8 mouse cellular contexts compared by ENCODE assay signal in genomic region chr7:3706343-3706934, GRCm38 (mm10). TPM values are rescaled to one million over a fixed set of nuclear protein-coding genes. Genes with fewer than 3 reads are reported as not detected.
DNase-seq lines count a peak whose midpoint lies in the region; ATAC-seq and TF ChIP-seq lines count a peak whose summit lies in the region.

No protein-coding gene starts in this region.

- H3K9me3 ChIP-seq in erythroblast, embryonic 14.5 days (ENCODE audit: control insufficient read depth, low read length): no peaks in the 10 kb centered on the region
- H3K9me3 ChIP-seq in hindbrain, embryonic 14.5 days (ENCODE audit: control insufficient read depth, low read length): no peaks in the 10 kb centered on the region
- H3K9me3 ChIP-seq in midbrain, embryonic 12.5 days: no peaks in the 10 kb centered on the region

- H3K27me3 ChIP-seq in erythroblast, embryonic 14.5 days (ENCODE audit: control insufficient read depth): no peaks in the 10 kb centered on the region
- H3K27me3 ChIP-seq in hindbrain, embryonic 14.5 days (ENCODE audit: control insufficient read depth, insufficient read depth, low read length): no peaks in the 10 kb centered on the region
- no peaks in the 10 kb centered on the region for H3K27me3 ChIP-seq in midbrain, embryonic 12.5 days

- whole genome bisulfite sequencing in bone marrow, adult 2 months: 17% methylated on average over 11 of the region's 11 CpGs
- WGBS in hindbrain, embryonic 14.5 days: 55% methylated on average over 11 of the region's 11 CpGs
- WGBS in midbrain, embryonic 12.5 days: 62% methylated on average over 11 of the region's 11 CpGs

- peaks cover 37% of the 10 kb centered on the region for H3K36me3 ChIP-seq in erythroblast, embryonic 14.5 days (ENCODE audit: control insufficient read depth)
- peaks cover 40% of the 10 kb centered on the region for H3K36me3 ChIP-seq in hindbrain, embryonic 14.5 days (replicated peaks; ENCODE audit: control insufficient read depth, insufficient read depth)
- H3K36me3 ChIP-seq in midbrain, embryonic 12.5 days: peaks cover 24% of the 10 kb centered on the region

- no peak for TF ChIP-seq POLR2A in bone marrow, adult 2 months (IDR thresholded peaks at IDR 0.05; ENCODE audit: borderline replicate concordance, control insufficient read depth, low read depth, low read length)

- peak overlapping the region; percentile 78 for H3K9ac ChIP-seq in hindbrain, embryonic 14.5 days
- H3K9ac ChIP-seq in midbrain, embryonic 12.5 days (replicated peaks): peak overlapping the region; percentile 91; the same call in 1 of the 2 replicates

- DNase-seq in hindbrain, embryonic 14.5 days (ENCODE audit: low spot score): no peak
- DNase-seq in retina, postnatal 1 day: no peak
- DNase-seq in adrenal gland, postnatal 36 days: no peak
- DNase-seq in kidney, postnatal 36 days: no peak

- TF ChIP-seq CTCF in bone marrow, adult 2 months (IDR thresholded peaks at IDR 0.05; ENCODE audit: control insufficient read depth, insufficient read depth, low read length): no peak

- no peak for ATAC-seq in erythroblast, adult 5-6 weeks (replicated peaks; ENCODE audit: low FRiP score, poor library complexity, severe bottlenecking)
- ATAC-seq in hindbrain, embryonic 14.5 days (ENCODE audit: low FRiP score): no peak
- ATAC-seq in midbrain, embryonic 12.5 days (ENCODE audit: low FRiP score, low read depth): no peak

- H3K4me3 ChIP-seq in erythroblast, embryonic 14.5 days (replicated peaks): peak overlapping the region; percentile 91
- H3K4me3 ChIP-seq in bone marrow, adult 2 months (replicated peaks; ENCODE audit: control insufficient read depth, low read depth, low read length): peak overlapping the region; percentile 68
- peak overlapping the region; percentile 74 for H3K4me3 ChIP-seq in hindbrain, embryonic 14.5 days (replicated peaks; ENCODE audit: low read length)
- H3K4me3 ChIP-seq in midbrain, embryonic 12.5 days: peak overlapping the region; percentile 89

- peak overlapping the region; percentile 98 for H3K4me2 ChIP-seq in hindbrain, embryonic 14.5 days (replicated peaks)
- H3K4me2 ChIP-seq in midbrain, embryonic 12.5 days (replicated peaks): peak overlapping the region; percentile 95

- H3K4me1 ChIP-seq in erythroblast, embryonic 14.5 days (ENCODE audit: control insufficient read depth): peaks cover 29% of the 10 kb centered on the region
- peaks cover 3% of the 10 kb centered on the region; the same call in 1 of the 2 replicates for H3K4me1 ChIP-seq in bone marrow, adult 2 months (ENCODE audit: control insufficient read depth, insufficient read depth, low read length)
- peaks cover 30% of the 10 kb centered on the region for H3K4me1 ChIP-seq in hindbrain, embryonic 14.5 days (replicated peaks; ENCODE audit: control insufficient read depth, insufficient read depth, low read length)
- H3K4me1 ChIP-seq in midbrain, embryonic 12.5 days: peaks cover 22% of the 10 kb centered on the region

- H3K27ac ChIP-seq in bone marrow, adult 2 months (ENCODE audit: control insufficient read depth, insufficient read depth, low read depth, low read length, poor library complexity): peak overlapping the region; percentile 92
- H3K27ac ChIP-seq in hindbrain, embryonic 14.5 days: no peak overlapping the region
- no peak overlapping the region for H3K27ac ChIP-seq in midbrain, embryonic 12.5 days (replicated peaks)

RNA-seq across cellular contexts. Expression of gene Rps9, which starts 2.6 kb away (rescaled TPM):
- 81.2 and 118 TPM in 2 replicates for polyA plus RNA-seq in erythroblast, embryonic 14.5 days (2012)
- total RNA-seq in erythroblast, adult 5-6 weeks (2015; ENCODE audit: low replicate concordance): 418 and 419 TPM in 2 replicates
- 230 and 442 TPM in 2 replicates for total RNA-seq in erythroblast, adult 5-6 weeks (2017; ENCODE audit: low replicate concordance)
- 3,380 and 3,507 TPM in 2 replicates for polyA plus RNA-seq in bone marrow, adult 2 months (2011; ENCODE audit: insufficient read depth, insufficient read length, low replicate concordance, missing spikeins)
- polyA plus RNA-seq in hindbrain, embryonic 14.5 days (2014; fragmentation: Nextera tagmentation; extraction: Ambion mirVana): 732 and 840 TPM in 2 replicates
- 1,015 and 1,051 TPM in 2 replicates for polyA plus RNA-seq in midbrain, embryonic 12.5 days (2016; fragmentation: Nextera tagmentation; extraction: Ambion mirVana)
- total RNA-seq in adrenal gland, postnatal 36 days (2021): 1,000 to 10,000 TPM; 1,002 to 1,021 TPM

RNA-seq across cellular contexts. Expression of gene Mboat7, which starts 13.1 kb away (rescaled TPM):
- 0.58 and 0.73 TPM in 2 replicates for polyA plus RNA-seq in erythroblast, embryonic 14.5 days (2012)
- total RNA-seq in erythroblast, adult 5-6 weeks (2015; ENCODE audit: low replicate concordance): 22.8 and 27.7 TPM in 2 replicates
- 6.1 and 8.4 TPM in 2 replicates for total RNA-seq in erythroblast, adult 5-6 weeks (2017; ENCODE audit: low replicate concordance)
- polyA plus RNA-seq in bone marrow, adult 2 months (2011; ENCODE audit: insufficient read depth, insufficient read length, low replicate concordance, missing spikeins): 19.5 and 43.5 TPM in 2 replicates
- 80.4 and 93.7 TPM in 2 replicates for polyA plus RNA-seq in hindbrain, embryonic 14.5 days (2014; fragmentation: Nextera tagmentation; extraction: Ambion mirVana)
- 37.9 and 42.6 TPM in 2 replicates for polyA plus RNA-seq in midbrain, embryonic 12.5 days (2016; fragmentation: Nextera tagmentation; extraction: Ambion mirVana)
- total RNA-seq in adrenal gland, postnatal 36 days (2021): 10 to 100 TPM; 62.4 to 66.6 TPM

RNA-seq across cellular contexts. Expression of gene Pirb, which starts 13.8 kb away (rescaled TPM):
- polyA plus RNA-seq in erythroblast, embryonic 14.5 days (2012): 0.03 TPM in 1 of 2 replicates, not detected in the other
- 44.4 and 48.7 TPM in 2 replicates for total RNA-seq in erythroblast, adult 5-6 weeks (2015; ENCODE audit: low replicate concordance)
- 10.7 and 16.3 TPM in 2 replicates for total RNA-seq in erythroblast, adult 5-6 weeks (2017; ENCODE audit: low replicate concordance)
- polyA plus RNA-seq in bone marrow, adult 2 months (2011; ENCODE audit: insufficient read depth, insufficient read length, low replicate concordance, missing spikeins): 41.4 and 143 TPM in 2 replicates
- 0.23 and 0.47 TPM in 2 replicates for polyA plus RNA-seq in hindbrain, embryonic 14.5 days (2014; fragmentation: Nextera tagmentation; extraction: Ambion mirVana)
- polyA plus RNA-seq in midbrain, embryonic 12.5 days (2016; fragmentation: Nextera tagmentation; extraction: Ambion mirVana): 0.15 and 0.22 TPM in 2 replicates
- 1 to 10 TPM; 1.8 to 2.6 TPM for total RNA-seq in adrenal gland, postnatal 36 days (2021)

RNA-seq across cellular contexts. Expression of gene Tsen34, which starts 13.8 kb away (rescaled TPM):
- polyA plus RNA-seq in erythroblast, embryonic 14.5 days (2012): 0.70 and 1.0 TPM in 2 replicates
- total RNA-seq in erythroblast, adult 5-6 weeks (2015; ENCODE audit: low replicate concordance): 1.2 and 7.9 TPM in 2 replicates
- total RNA-seq in erythroblast, adult 5-6 weeks (2017; ENCODE audit: low replicate concordance): 1.3 and 3.2 TPM in 2 replicates
- 23.8 and 25.8 TPM in 2 replicates for polyA plus RNA-seq in bone marrow, adult 2 months (2011; ENCODE audit: insufficient read depth, insufficient read length, low replicate concordance, missing spikeins)
- 263 and 275 TPM in 2 replicates for polyA plus RNA-seq in hindbrain, embryonic 14.5 days (2014; fragmentation: Nextera tagmentation; extraction: Ambion mirVana)
- 202 and 212 TPM in 2 replicates for polyA plus RNA-seq in midbrain, embryonic 12.5 days (2016; fragmentation: Nextera tagmentation; extraction: Ambion mirVana)
- 100 to 1,000 TPM in 1 of 2 experiments, 10 to 100 TPM in 1; 99.5 to 113 TPM for total RNA-seq in adrenal gland, postnatal 36 days (2021)

RNA-seq across cellular contexts. Expression of gene Tmc4, which starts 29.1 kb away (rescaled TPM):
- polyA plus RNA-seq in erythroblast, embryonic 14.5 days (2012): 0.05 and 0.12 TPM in 2 replicates
- total RNA-seq in erythroblast, adult 5-6 weeks (2015; ENCODE audit: low replicate concordance): 0.63 TPM in 1 of 2 replicates, not detected in the other
- 2.1 and 3.6 TPM in 2 replicates for total RNA-seq in erythroblast, adult 5-6 weeks (2017; ENCODE audit: low replicate concordance)
- polyA plus RNA-seq in bone marrow, adult 2 months (2011; ENCODE audit: insufficient read depth, insufficient read length, low replicate concordance, missing spikeins): 16.0 and 39.8 TPM in 2 replicates
- polyA plus RNA-seq in hindbrain, embryonic 14.5 days (2014; fragmentation: Nextera tagmentation; extraction: Ambion mirVana): 3.5 and 4.4 TPM in 2 replicates
- polyA plus RNA-seq in midbrain, embryonic 12.5 days (2016; fragmentation: Nextera tagmentation; extraction: Ambion mirVana): 2.8 and 3.1 TPM in 2 replicates
- total RNA-seq in adrenal gland, postnatal 36 days (2021): 10 to 100 TPM in 1 of 2 experiments, 1 to 10 TPM in 1; 8.7 to 11.6 TPM

Comparison
In these comparisons a context has a peak if more than half of its experiments do, and no peak if none do; other contexts are left out.
1. RNA of gene Mboat7, which starts 13.1 kb away (polyA plus RNA-seq): 80.4 to 93.7 TPM in hindbrain, embryonic 14.5 days, 19.5 to 43.5 TPM in bone marrow, adult 2 months and 37.9 to 42.6 TPM in midbrain, embryonic 12.5 days; 0.58 to 0.73 TPM in erythroblast, embryonic 14.5 days; every median in the first group is over 10 times any median in the second.
2. RNA of gene Pirb, which starts 13.8 kb away (polyA plus RNA-seq): 41.4 to 143 TPM in bone marrow, adult 2 months; 0.23 to 0.47 TPM in hindbrain, embryonic 14.5 days, 0.15 to 0.22 TPM in midbrain, embryonic 12.5 days and 0.03 TPM in erythroblast, embryonic 14.5 days; every median in the first group is over 10 times any median in the second.
3. Peak in every context shown above with its lines, with median percentiles within 50 percentile points of each other: H3K4me3 ChIP-seq.